Mouse (Mus musculus): ENCODE data around the gene Rnf40. TPM values are rescaled to one million over a fixed set of nuclear protein-coding genes. Genes with fewer than 3 reads are reported as not detected.
"Not testable (repeated sequence)": the region's sequence is repeated elsewhere in the genome, so short reads cannot be mapped to it uniquely, and the experiment has no call there.

The Rnf40 gene
- polyA plus RNA-seq, 1 experiment from 2014 or later, result 24.1 TPM

GRCm38 (mm10) chr7:127628646-127629045 lies 40.1 kb downstream of the Rnf40 start:
- H3K4me1 ChIP-seq (ENCODE audit: control insufficient read depth in 2 of 2, insufficient read depth in 2 of 2, low read length in 2 of 2), result no peaks in the 10 kb centered on the region
- H3K4me2 ChIP-seq (ENCODE audit: low read length), result no peak overlapping the region
- no peaks in the 10 kb centered on the region for H3K9me3 ChIP-seq (ENCODE audit: control insufficient read depth, low read length)
- ATAC-seq (ENCODE audit: insufficient number of reproducible peaks, insufficient read depth, low FRiP score, low read depth), result no peak
- H3K9ac ChIP-seq (ENCODE audit: low read length), result no peak overlapping the region
- H3K36me3 ChIP-seq (ENCODE audit: control insufficient read depth, insufficient read depth, low read length), result no peaks in the 10 kb centered on the region
- no peak overlapping the region for H3K27ac ChIP-seq (replicated peaks in 1 of 2; ENCODE audit: control insufficient read depth in 1 of 2, insufficient read depth in 1 of 2, low read depth in 2 of 2, low read length in 2 of 2)
- WGBS, result 64% methylated on average over 5 of the region's 5 CpGs
- H3K27me3 ChIP-seq (ENCODE audit: control insufficient read depth, insufficient read depth, low read length), result no peaks in the 10 kb centered on the region
- no peak overlapping the region for H3K4me3 ChIP-seq (ENCODE audit: control insufficient read depth in 1 of 2, insufficient read depth in 1 of 2, low read depth in 1 of 2, low read length in 2 of 2)

GRCm38 (mm10) chr7:127631416-127631815 lies 42.8 kb downstream of the Rnf40 start:
- 80% methylated on average over 4 of the region's 4 CpGs for WGBS

GRCm38 (mm10) chr7:127636963-127637362 lies 48.4 kb downstream of the Rnf40 start:
- under 1% methylated on average over 27 of the region's 27 CpGs for WGBS
- no peak overlapping the region; a peak in 1 of 4 replicates for H3K27ac ChIP-seq (replicated peaks in 1 of 2; ENCODE audit: control insufficient read depth in 1 of 2, insufficient read depth in 1 of 2, low read depth in 2 of 2, low read length in 2 of 2)
- peak; percentile 77 for ATAC-seq (ENCODE audit: insufficient number of reproducible peaks, insufficient read depth, low FRiP score, low read depth)
- no peaks in the 10 kb centered on the region for H3K36me3 ChIP-seq (ENCODE audit: control insufficient read depth, insufficient read depth, low read length)
- H3K27me3 ChIP-seq (ENCODE audit: control insufficient read depth, insufficient read depth, low read length), result no peaks in the 10 kb centered on the region
- H3K9ac ChIP-seq (ENCODE audit: low read length), result peak overlapping the region; percentile 77
- peak overlapping the region; percentile 57 to 69 for H3K4me3 ChIP-seq (ENCODE audit: control insufficient read depth in 1 of 2, insufficient read depth in 1 of 2, low read depth in 1 of 2, low read length in 2 of 2)
- H3K4me2 ChIP-seq (ENCODE audit: low read length), result peak overlapping the region; percentile 84
- H3K4me1 ChIP-seq (ENCODE audit: control insufficient read depth in 2 of 2, insufficient read depth in 2 of 2, low read length in 2 of 2), result peaks cover 0 to 3% of the 10 kb centered on the region in 2 experiments; a peak in 2 of 4 replicates
- no peaks in the 10 kb centered on the region for H3K9me3 ChIP-seq (ENCODE audit: control insufficient read depth, low read length)

More at GRCm38 (mm10) chr7:127631416-127631815, 42.8 kb downstream of the Rnf40 start:
- Histone ChIP-seq H3K4me2 (ENCODE audit: low read length) (no peak overlapping the region), H3K4me3 (ENCODE audit: control insufficient read depth in 1 of 2, insufficient read depth in 1 of 2, low read depth in 1 of 2, low read length in 2 of 2) (no peak overlapping the region), H3K27ac (replicated peaks in 1 of 2; ENCODE audit: control insufficient read depth in 1 of 2, insufficient read depth in 1 of 2, low read depth in 2 of 2, low read length in 2 of 2) (no peak overlapping the region), H3K9me3 (ENCODE audit: control insufficient read depth, low read length) (no peaks in the 10 kb centered on the region), H3K36me3 (ENCODE audit: control insufficient read depth, insufficient read depth, low read length) (no peaks in the 10 kb centered on the region), H3K9ac (ENCODE audit: low read length) (no peak overlapping the region), H3K27me3 (ENCODE audit: control insufficient read depth, insufficient read depth, low read length) (no peaks in the 10 kb centered on the region), H3K4me1 (ENCODE audit: control insufficient read depth in 2 of 2, insufficient read depth in 2 of 2, low read length in 2 of 2) (no peaks in the 10 kb centered on the region)
- no peak for ATAC-seq (ENCODE audit: insufficient number of reproducible peaks, insufficient read depth, low FRiP score, low read depth)

- H3K9me3 ChIP-seq (ENCODE audit: control insufficient read depth, low read length), result no peaks in the 10 kb centered on the region
- H3K27ac ChIP-seq (replicated peaks in 1 of 2; ENCODE audit: control insufficient read depth in 1 of 2, insufficient read depth in 1 of 2, low read depth in 2 of 2, low read length in 2 of 2), result no peak overlapping the region
- H3K4me2 ChIP-seq (ENCODE audit: low read length), result no peak overlapping the region
- no peaks in the 10 kb centered on the region for H3K27me3 ChIP-seq (ENCODE audit: control insufficient read depth, insufficient read depth, low read length)
- H3K4me1 ChIP-seq (ENCODE audit: control insufficient read depth in 2 of 2, insufficient read depth in 2 of 2, low read length in 2 of 2), result peaks cover 0 to 3% of the 10 kb centered on the region in 2 experiments; a peak in 2 of 4 replicates
- no peaks in the 10 kb centered on the region for H3K36me3 ChIP-seq (ENCODE audit: control insufficient read depth, insufficient read depth, low read length)
- 37% methylated on average over 4 of the region's 4 CpGs for WGBS
- no peak for ATAC-seq (ENCODE audit: insufficient number of reproducible peaks, insufficient read depth, low FRiP score, low read depth)
- H3K9ac ChIP-seq (ENCODE audit: low read length), result no peak overlapping the region
- H3K4me3 ChIP-seq (ENCODE audit: control insufficient read depth in 1 of 2, insufficient read depth in 1 of 2, low read depth in 1 of 2, low read length in 2 of 2), result no peak overlapping the region
Observed at GRCm38 (mm10) chr7:127641260-127641659, 52.7 kb downstream of the Rnf40 start.

- no peaks in the 10 kb centered on the region for H3K27me3 ChIP-seq (ENCODE audit: control insufficient read depth, insufficient read depth, low read length)
- H3K4me1 ChIP-seq (ENCODE audit: control insufficient read depth in 2 of 2, insufficient read depth in 2 of 2, low read length in 2 of 2), result peaks cover 0 to 3% of the 10 kb centered on the region in 2 experiments; a peak in 2 of 4 replicates
- no peak for ATAC-seq (ENCODE audit: insufficient number of reproducible peaks, insufficient read depth, low FRiP score, low read depth)
- no peak overlapping the region for H3K27ac ChIP-seq (replicated peaks in 1 of 2; ENCODE audit: control insufficient read depth in 1 of 2, insufficient read depth in 1 of 2, low read depth in 2 of 2, low read length in 2 of 2)
- H3K4me3 ChIP-seq (ENCODE audit: control insufficient read depth in 1 of 2, insufficient read depth in 1 of 2, low read depth in 1 of 2, low read length in 2 of 2), result no peak overlapping the region
- no peaks in the 10 kb centered on the region for H3K9me3 ChIP-seq (ENCODE audit: control insufficient read depth, low read length)
- H3K36me3 ChIP-seq (ENCODE audit: control insufficient read depth, insufficient read depth, low read length), result no peaks in the 10 kb centered on the region
- H3K9ac ChIP-seq (ENCODE audit: low read length), result no peak overlapping the region
- 78% methylated on average over 4 of the region's 4 CpGs for WGBS
- H3K4me2 ChIP-seq (ENCODE audit: low read length), result no peak overlapping the region
Observed at GRCm38 (mm10) chr7:127642254-127642653, 53.7 kb downstream of the Rnf40 start.

GRCm38 (mm10) chr7:127646363-127646762 lies 57.8 kb downstream of the Rnf40 start:
- Histone ChIP-seq H3K27me3 (ENCODE audit: control insufficient read depth, insufficient read depth, low read length) (no peaks in the 10 kb centered on the region), H3K9ac (ENCODE audit: low read length) (no peak overlapping the region)
- WGBS, result 73% methylated on average over 4 of the region's 4 CpGs

GRCm38 (mm10) chr7:127647576-127647975 lies 59.0 kb downstream of the Rnf40 start:
- ATAC-seq (ENCODE audit: insufficient number of reproducible peaks, insufficient read depth, low FRiP score, low read depth); H3K27me3 ChIP-seq (ENCODE audit: control insufficient read depth, insufficient read depth, low read length); H3K27ac ChIP-seq (replicated peaks in 1 of 2; ENCODE audit: control insufficient read depth in 1 of 2, insufficient read depth in 1 of 2, low read depth in 2 of 2, low read length in 2 of 2); H3K36me3 ChIP-seq (ENCODE audit: control insufficient read depth, insufficient read depth, low read length); H3K4me1 ChIP-seq (ENCODE audit: control insufficient read depth in 2 of 2, insufficient read depth in 2 of 2, low read length in 2 of 2); H3K4me2 ChIP-seq (ENCODE audit: low read length); H3K4me3 ChIP-seq (ENCODE audit: control insufficient read depth in 1 of 2, insufficient read depth in 1 of 2, low read depth in 1 of 2, low read length in 2 of 2); H3K9ac ChIP-seq (ENCODE audit: low read length); H3K9me3 ChIP-seq (ENCODE audit: control insufficient read depth, low read length): not testable (repeated sequence)
- WGBS, result 85% methylated on average over 7 of the region's 7 CpGs

More at GRCm38 (mm10) chr7:127646363-127646762, 57.8 kb downstream of the Rnf40 start:
- H3K36me3 ChIP-seq (ENCODE audit: control insufficient read depth, insufficient read depth, low read length), result no peaks in the 10 kb centered on the region
- no peak for ATAC-seq (ENCODE audit: insufficient number of reproducible peaks, insufficient read depth, low FRiP score, low read depth)
- H3K4me3 ChIP-seq (ENCODE audit: control insufficient read depth in 1 of 2, insufficient read depth in 1 of 2, low read depth in 1 of 2, low read length in 2 of 2), result no peak overlapping the region
- no peak overlapping the region for H3K27ac ChIP-seq (replicated peaks in 1 of 2; ENCODE audit: control insufficient read depth in 1 of 2, insufficient read depth in 1 of 2, low read depth in 2 of 2, low read length in 2 of 2)
- H3K4me1 ChIP-seq (ENCODE audit: control insufficient read depth in 2 of 2, insufficient read depth in 2 of 2, low read length in 2 of 2), result no peaks in the 10 kb centered on the region
- H3K4me2 ChIP-seq (ENCODE audit: low read length), result no peak overlapping the region
- no peaks in the 10 kb centered on the region for H3K9me3 ChIP-seq (ENCODE audit: control insufficient read depth, low read length)

GRCm38 (mm10) chr7:127648516-127649201 lies 60.1 kb downstream of the Rnf40 start:
- no peak overlapping the region for H3K4me3 ChIP-seq (ENCODE audit: control insufficient read depth in 1 of 2, insufficient read depth in 1 of 2, low read depth in 1 of 2, low read length in 2 of 2)
- H3K36me3 ChIP-seq (ENCODE audit: control insufficient read depth, insufficient read depth, low read length), result no peaks in the 10 kb centered on the region
- H3K9ac ChIP-seq (ENCODE audit: low read length), result no peak overlapping the region
- H3K9me3 ChIP-seq (ENCODE audit: control insufficient read depth, low read length), result no peaks in the 10 kb centered on the region
- no peak for ATAC-seq (ENCODE audit: insufficient number of reproducible peaks, insufficient read depth, low FRiP score, low read depth)
- no peak overlapping the region for H3K27ac ChIP-seq (replicated peaks in 1 of 2; ENCODE audit: control insufficient read depth in 1 of 2, insufficient read depth in 1 of 2, low read depth in 2 of 2, low read length in 2 of 2)
- no peaks in the 10 kb centered on the region; a peak in 1 of 4 replicates for H3K4me1 ChIP-seq (ENCODE audit: control insufficient read depth in 2 of 2, insufficient read depth in 2 of 2, low read length in 2 of 2)
- 69% methylated on average over 4 of the region's 4 CpGs for WGBS
- H3K4me2 ChIP-seq (ENCODE audit: low read length), result no peak overlapping the region
- H3K27me3 ChIP-seq (ENCODE audit: control insufficient read depth, insufficient read depth, low read length), result no peaks in the 10 kb centered on the region
